Mouse (Mus musculus) thymus, postnatal 14 days (tissue): Measurements from ENCODE around the gene Ttc9c.
A peak's percentile ranks its signal among the peaks of the same experiment; 100 is the strongest.

Experiments used
- DNase-seq: peaks from one replicate; pipeline ENCODE4 v3.0.0; 2021

Ttc9c gene

GRCm38 (mm10) chr19:8829660-8830059 lies 10.5 kb upstream of the Ttc9c start, which contains the start of gene AC129217.1:
AC129217.1 (plus strand) TSS chr19:8829773.
- no peak for DNase-seq

- DNase-seq = no peak
These were observed 3.6 kb upstream of the Ttc9c start for GRCm38 (mm10) chr19:8822696-8823095.

- DNase-seq = no peak
These were observed 2.0 kb upstream of the Ttc9c start for GRCm38 (mm10) chr19:8821146-8821545.

GRCm38 (mm10) chr19:8820424-8820956 lies 1.4 kb upstream of the Ttc9c start:
- DNase-seq = no peak

- DNase-seq = peak; percentile 98
These were observed 677 bp upstream of the Ttc9c start, which contains the start of gene Hnrnpul2 for GRCm38 (mm10) chr19:8819596-8820423. Hnrnpul2 (plus strand) TSS chr19:8820010.

DNA sequence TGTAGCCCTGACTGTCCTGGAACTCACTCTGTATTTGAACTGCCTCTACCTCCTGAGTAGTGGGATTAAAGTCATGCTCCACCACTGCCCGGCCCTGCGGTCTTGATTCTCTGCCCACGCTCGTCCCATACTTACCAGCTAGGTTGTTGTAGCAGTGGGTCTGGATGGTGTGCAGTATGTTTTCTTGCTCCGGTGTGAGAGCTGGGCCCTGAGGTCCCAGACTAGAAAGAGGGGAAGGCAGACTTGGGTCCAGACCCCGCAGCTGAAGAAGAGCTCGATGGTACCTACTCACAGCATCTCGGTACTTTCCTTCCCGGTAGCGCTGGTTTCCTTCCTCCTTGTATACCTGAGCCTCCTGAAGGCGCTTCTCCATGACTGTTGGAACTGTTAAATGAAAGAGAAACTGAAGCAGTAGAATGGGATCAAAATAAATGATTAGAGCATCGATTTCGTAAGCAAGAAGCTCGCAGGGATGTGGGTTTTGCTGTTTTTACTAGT lies 783 bp downstream of the Ttc9c start:
- no peak for DNase-seq

DNA sequence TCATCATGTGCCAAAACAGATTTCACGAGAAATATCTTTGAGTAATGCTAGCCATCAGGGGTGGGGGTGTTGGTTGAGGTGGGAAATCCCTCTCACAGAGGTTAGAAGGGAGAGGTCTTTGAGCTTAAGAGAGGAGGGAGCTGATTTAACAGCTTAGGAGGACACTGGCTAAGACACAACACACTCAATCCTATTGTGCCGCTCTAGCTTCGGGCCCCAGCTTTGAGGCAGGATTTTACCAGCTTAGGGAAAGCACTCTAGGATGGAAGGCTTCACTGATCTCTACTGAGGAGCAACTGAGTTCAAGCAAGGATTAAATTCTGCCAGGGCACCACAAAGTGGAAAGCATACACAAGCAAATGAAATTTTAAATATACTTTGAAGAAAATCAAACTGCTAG lies 2.1 kb downstream of the Ttc9c start:
- no peak for DNase-seq

- no peak for DNase-seq
These were observed 3.3 kb downstream of the Ttc9c start for GRCm38 (mm10) chr19:8815812-8816211.

DNA sequence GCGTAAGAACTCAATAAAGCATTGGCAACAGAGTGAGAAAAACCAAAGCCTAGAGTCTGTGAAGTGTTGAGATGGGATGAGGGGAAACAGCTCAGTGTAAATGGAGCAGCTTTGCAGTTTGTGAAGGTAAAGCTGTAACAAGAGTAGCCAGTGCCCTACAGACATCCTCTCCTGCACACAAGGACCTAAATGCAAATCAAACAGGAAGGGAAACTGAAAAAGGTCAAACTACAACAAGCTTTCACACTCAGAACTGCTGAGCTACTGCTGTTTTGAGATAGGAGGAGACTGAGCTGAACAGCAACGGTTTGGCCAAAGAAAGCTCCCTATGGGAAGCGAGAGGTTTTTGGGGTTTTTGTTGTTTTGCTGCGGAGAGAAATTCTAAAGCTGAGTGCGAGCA lies 12.3 kb downstream of the Ttc9c start:
- DNase-seq = no peak

GRCm38 (mm10) chr19:8803879-8804660 lies 15.1 kb downstream of the Ttc9c start:
- DNase-seq = no peak

- DNase-seq = no peak
These were observed 15.8 kb downstream of the Ttc9c start for GRCm38 (mm10) chr19:8803204-8803780.

DNA sequence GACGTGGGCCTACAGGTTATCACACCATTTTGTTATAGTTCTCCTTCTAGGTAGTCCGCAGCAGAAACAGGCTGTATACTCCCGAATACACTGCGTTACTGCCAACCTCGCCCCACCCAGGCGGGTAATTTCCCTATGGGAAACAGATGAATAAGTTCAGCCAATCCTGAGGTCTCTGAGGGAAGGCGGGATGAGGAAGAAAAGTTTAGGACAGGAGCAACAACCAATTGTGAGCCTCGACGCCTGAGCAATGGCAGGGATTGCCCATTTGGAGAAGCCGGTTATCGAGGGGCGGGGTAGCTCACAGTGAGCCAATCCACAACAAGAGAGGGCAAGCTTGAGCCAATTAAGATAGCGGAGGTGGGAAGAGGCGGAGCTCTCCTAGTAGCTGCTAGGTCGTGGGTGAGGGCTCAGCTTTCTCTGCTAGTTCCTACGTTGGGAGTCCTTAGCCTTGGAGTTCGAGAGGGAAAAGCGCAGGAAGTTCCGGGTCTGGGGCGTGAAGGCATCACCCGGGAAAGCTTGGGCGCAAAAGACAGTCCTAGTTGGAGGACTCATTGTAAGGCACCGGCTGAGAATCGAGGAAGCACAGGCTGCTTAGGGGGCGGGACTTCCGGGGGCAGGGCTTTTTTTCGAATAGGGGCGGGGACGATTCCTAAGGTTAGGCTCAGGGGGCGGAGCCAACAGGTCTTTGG lies 16.9 kb downstream of the Ttc9c start, which contains the start of gene Zbtb3:
TSS of gene Zbtb3 (plus strand) at position 426 of the 692 bp plus-strand sequence.
- DNase-seq = peak; percentile 92

- DNase-seq = no peak
These were observed 20.2 kb downstream of the Ttc9c start for GRCm38 (mm10) chr19:8798947-8799315.

DNA sequence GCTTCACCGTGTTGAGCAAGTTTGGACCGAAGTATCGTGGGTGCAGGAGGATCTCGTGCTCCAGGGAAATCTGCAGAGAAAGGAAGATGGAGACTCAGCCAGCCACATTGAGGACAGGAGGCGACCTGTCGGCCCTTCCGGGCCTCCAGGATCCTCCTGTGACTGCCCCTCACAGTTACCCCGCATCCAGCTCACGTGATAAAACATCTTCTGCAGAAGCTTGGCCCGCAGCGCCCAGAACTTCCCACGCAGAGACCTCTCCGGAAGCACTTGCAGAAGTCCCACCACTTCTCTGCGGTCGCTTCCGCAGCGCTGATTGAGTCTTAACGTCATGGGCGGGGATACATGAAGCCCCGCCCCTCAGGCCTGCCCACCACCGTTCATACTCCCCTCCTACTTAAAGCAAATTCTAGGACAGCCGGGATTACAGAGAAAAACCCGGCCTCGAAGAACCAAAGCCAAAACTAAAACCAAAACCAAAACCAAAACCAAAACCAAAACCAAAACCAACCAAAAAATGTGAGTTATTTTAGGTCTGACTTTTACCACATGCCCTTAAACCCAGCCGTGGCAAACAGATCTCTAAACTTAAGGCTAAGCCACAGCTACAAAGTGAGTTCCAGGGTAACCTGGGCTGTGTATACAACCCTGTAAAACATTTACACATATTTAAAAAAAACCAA lies 20.7 kb downstream of the Ttc9c start, which contains the start of gene Polr2g:
TSS of gene Polr2g (minus strand) at position 314 of the 683 bp plus-strand sequence.
- peak; percentile 92 for DNase-seq

GRCm38 (mm10) chr19:8790171-8790570 lies 29.0 kb downstream of the Ttc9c start:
- DNase-seq = no peak

DNA sequence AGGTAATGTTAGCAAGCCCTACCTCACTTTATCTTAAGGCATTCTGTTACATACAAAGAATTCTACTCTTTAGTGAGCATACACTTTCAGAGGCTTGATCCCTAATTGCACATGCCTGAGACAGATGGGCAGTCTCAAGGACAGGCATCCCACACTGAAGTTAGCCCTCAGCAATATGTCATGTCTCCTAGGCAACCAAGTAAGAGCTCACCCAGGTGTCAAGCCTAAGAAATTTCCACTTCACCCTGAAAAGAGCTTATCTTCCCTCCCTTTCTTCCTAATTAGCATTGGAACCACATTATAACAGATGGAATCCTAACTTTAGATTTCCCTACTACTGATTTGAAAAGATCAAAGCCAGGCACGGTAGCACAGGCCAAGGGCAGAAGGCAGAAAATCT lies 30.0 kb downstream of the Ttc9c start:
- DNase-seq = no peak

GRCm38 (mm10) chr19:8788521-8788920 lies 30.6 kb downstream of the Ttc9c start:
- no peak for DNase-seq

- peak; percentile 92 for DNase-seq
These were observed 32.9 kb downstream of the Ttc9c start, which contains the start of gene Taf6l for GRCm38 (mm10) chr19:8786008-8786781. Taf6l (minus strand) TSS chr19:8786417.

- DNase-seq = no peak
These were observed 44.1 kb downstream of the Ttc9c start for GRCm38 (mm10) chr19:8774951-8775421.

DNA sequence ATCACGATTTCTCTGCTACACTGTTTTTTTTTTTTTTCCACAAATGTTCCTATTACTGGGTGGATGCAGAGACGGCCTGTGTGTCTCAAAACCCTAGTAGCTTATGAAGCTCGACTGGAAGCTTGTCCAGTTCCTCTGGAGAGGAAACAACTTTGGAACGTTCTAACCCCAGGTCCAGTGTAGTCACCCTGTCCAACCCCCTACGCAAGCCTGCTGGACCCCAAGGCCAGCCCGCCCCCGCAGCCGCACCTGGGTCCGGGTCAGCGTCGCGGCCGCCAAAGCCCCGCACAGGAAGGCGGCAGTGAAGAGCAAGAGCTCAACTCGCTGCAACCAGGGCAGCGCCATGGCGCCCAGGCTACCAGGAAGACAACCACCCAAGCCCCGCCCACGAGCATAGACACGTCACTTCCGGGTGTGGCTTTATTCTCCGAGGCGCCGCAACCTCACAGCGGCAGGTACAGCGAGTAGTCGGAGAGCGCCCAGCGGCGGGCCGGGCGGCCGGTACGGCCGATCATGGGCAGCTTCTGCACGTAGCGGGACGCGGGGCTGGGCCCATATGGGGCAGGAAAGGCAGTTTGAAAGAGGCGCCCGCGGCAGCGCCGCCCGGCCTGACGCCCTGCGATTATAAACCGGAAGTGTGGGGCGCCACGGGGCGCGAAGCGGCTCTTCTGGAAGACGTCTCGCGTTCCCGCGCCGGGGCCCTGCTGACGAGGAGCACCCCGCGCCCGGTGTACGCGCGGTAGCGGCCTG lies 44.9 kb downstream of the Ttc9c start, which contains the start of gene Tmem179b:
TSS of gene Tmem179b (minus strand) at position 382 of the 750 bp plus-strand sequence.
- DNase-seq = peak; percentile 98
